Mouse (Mus musculus): ENCODE measurements around the gene Fars2.

- TF ChIP-seq EP300 (IDR thresholded peaks at IDR 0.05; ENCODE audit: low read depth) (no peak), CTCF (IDR thresholded peaks at IDR 0.05; ENCODE audit: low read depth) (no peak)
Observed at GRCm38 (mm10) chr13:36729731-36730340, 612.6 kb downstream of the Fars2 start.

Data from heart, postnatal 0 days (tissue).